Mouse (Mus musculus) gastrocnemius, adult 8-10 months (tissue): ENCODE measurements at regions not wholly inside any gene's neighbourhood (a gene's known extent, or its start where the extent isn't known, plus 50 kb on each side); places are given as distances from the start of the nearest gene placed in this dataset.

Experiments used
- DNase-seq, 2 experiments: peaks; one replicate each; pipeline ENCODE4 v3.0.0; 2022; ENCODE audit warnings: low spot score in 2 of 2

GRCm38 (mm10) chr8:103425967-103426366, 640.5 kb upstream of the Cdh11 start:
- DNase-seq, result no peak

DNA sequence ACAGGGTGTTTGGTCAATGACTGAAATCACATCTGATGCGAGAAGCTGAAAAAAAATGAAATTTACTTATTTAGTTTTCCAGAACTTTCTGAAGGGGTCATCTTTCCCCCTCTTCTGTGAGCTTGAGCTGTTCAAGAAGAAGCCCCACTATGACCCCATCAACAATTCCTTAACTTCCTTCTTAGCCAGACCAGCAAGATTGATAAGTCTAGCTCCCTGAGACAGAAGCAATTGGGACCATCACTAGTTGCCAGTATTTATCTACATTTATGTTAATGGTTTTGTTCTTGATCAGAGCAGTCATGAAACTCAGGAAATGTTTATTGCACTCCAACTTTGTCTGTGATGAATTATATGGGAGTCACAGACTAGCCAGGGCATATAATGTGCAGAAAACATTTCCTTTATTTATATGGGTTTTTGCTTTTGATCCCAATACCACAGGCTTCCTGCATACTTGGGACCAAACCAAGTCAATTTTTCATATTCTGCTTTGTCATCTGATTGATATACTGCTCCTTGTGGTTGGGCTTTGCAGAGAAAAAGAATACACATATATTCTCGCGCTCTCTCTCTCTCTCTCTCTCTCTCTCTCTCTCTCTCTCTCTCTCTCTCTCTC, 645.5 kb upstream of the Cdh11 start:
- DNase-seq, result no peak

DNA sequence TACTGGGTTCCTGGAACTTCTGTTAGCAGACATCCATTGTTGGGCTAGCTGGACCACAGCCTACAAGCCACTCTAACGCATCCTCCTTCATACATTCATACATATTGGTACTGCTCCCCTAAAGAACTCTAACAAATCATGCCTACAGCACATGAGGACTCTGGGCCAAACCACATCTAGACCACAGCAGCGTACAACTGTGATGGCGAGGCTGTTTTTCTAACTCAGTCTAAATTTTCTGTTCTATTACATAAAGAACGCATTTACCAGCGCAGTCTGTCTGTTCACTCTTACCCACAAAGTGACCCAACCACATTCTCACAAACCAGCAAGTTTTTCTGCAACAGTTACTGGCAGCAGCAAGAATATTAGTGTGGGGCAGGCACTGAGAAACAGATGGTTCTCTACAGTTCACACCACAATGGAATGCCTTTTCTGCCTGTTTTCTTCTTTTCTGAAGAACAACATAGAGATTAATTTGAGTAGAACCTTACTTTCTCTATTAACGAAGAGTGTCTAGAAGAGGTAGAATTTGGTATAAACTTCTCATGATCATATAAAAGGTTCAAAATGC, 648.2 kb upstream of the Cdh11 start:
- no peak for DNase-seq

GRCm38 (mm10) chr8:103438995-103439717, 653.7 kb upstream of the Cdh11 start:
- no peak for DNase-seq

GRCm38 (mm10) chr8:103441163-103441562, 655.7 kb upstream of the Cdh11 start:
- DNase-seq, result no peak

GRCm38 (mm10) chr8:103442420-103443125, 657.1 kb upstream of the Cdh11 start:
- DNase-seq, result no peak

DNA sequence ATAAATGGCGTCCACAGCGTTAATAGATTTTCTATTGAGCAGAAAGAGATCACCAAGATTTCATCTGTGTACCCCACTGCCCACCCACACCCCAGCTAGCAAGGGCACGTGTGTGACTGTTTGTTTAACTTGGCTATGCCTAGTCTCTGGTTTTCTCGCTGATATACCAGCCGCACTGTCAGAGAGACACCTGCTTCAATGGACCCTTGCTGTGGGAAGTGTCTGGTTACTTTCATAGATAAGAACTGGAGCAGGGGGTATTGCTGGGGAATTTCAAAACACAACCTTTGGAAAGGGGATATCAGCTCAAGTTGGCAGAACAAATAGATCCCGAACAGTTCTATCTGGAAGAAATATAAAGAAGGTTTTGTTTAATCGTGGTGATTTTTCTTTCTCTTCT, 656.8 kb upstream of the Cdh5 start:
- no peak for DNase-seq

DNA sequence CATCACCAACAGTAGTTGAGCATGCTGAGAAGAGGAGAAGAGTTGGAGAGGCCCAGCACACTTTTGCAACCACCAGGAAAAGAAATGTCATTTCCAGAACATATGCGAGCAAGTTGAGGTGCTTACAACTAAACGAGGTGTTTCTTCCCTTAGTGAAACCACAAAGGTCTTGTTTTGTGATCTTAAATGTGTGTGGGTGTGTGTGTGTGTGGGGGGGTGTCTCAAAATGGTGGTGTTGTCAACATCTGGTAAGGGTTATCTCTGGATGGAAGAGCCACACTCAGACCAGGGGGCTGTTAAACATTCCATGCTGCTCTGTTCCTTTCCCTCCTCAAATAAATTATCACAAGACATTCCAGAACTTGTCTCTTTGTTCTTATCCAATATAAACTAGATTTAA, 656.0 kb upstream of the Cdh5 start:
- no peak for DNase-seq

DNA sequence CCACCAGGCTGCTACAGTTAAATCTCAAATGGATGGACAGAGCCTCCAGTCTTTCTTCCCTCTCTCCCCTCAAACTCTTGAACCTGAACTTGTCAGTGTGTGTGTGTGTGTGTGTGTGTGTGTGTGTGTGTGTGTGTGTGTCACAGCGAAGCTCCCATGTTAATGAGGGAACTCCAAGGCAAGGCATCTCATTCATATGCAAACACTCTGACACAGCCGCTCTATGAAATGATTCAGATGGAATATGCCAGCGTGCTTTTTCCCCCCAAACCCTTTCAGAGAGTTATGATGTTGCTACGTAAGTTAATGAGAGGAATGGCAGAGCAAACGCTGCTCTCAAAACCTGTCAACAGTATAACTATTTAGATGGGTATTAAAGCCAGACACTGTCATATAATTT, 653.5 kb upstream of the Cdh5 start:
- DNase-seq, result no peak

DNA sequence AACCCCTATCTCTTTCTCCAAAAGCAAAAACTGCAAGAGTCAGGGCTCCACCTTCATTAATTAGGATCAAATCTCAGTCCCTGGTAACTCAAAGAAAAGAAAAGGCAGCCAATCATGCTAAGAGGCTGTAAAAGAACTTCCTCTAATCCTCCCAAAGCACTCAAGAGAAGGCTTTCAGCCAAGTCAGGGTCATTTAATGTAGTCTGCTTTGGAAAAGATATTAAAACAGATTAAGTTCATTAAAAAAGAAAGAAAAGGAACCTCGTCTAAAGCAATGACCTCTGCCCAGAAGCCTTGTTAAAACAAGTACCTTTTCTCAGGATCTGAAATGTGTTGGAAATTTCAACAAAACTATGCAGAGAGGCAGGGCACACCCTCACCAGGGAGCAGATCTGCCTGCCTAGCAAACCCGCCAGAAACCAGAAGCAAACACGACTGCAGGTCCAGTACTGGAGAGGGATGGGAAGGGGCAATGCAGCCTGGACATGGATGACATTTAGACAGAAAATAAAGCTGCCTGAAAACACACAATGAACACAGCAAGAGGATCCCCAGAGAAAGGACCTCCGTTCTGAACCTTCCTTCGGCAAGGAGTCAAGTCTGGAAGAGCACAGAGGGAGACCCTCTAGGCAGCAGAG, 649.9 kb upstream of the Cdh5 start:
- no peak for DNase-seq

GRCm38 (mm10) chr8:103457176-103457575, 644.2 kb upstream of the Cdh5 start:
- DNase-seq, result no peak

DNA sequence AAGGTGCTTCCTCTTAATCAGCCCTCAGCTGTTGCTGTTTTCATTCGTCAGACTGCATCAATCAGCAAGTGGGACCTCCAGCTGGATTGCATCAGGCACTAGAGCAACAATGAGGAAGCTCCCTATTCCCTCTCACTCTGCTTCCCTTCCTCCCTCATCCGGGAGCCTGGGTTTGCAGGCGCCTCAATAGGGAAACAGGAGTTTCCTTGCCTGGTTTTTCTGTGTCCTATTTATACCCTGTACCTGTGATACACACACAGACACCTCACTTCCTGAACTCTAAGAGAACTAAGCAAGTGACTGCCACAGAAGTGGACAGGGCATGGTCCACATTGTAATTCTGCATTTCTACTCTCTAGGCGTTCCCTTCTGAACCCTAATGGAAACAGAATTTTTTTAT, 637.9 kb upstream of the Cdh5 start:
- DNase-seq, result no peak

- DNase-seq, result no peak
Measured at GRCm38 (mm10) chr8:103464777-103465353, 636.6 kb upstream of the Cdh5 start.

DNA sequence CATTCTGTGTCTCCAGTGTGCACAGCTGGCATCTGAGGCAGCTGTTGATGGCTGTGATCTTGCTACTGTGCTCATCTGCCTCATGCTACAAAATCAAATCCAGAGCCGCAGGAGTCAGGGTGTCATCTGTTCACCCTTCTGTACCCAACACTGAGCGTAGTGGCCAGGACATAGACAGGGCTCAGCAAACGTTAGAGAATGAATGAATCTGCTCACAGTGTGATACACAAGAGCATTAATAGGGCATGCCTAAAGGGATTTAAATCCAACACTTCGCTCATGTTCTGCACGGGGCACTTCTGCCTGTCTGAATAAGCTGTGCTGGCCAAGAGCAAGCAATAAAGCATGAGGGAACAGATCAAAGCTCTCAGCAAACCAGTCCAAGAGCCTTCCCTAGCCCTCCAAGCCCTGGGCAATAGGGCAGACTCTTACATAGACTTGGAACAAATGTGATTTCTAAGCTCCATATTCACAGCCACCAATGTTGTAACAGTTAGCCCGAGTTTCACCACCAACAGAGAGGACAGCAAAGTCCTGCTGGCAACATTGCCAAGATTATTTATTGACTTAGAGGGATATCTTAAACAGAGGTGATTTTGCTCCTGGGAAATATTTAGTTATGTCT, 633.8 kb upstream of the Cdh5 start:
- no peak for DNase-seq

DNA sequence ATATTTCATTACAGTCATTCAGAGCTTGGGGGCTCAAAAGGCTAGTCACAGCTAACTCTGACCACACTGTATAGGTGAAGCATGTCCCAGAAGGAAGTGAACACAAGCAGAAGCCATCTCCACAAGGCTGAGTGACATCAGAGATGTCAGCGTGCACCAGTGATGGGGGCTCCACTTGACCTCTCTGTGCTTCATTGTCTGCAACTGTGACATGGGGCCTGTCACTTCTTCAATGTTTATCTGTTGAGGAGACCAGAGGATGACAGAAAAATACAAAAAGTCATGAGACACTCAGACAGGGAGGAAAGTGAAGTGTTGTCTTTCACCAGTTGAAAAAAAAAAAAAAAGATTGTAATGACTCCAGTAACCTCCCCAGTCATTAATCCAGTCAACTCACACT, 632.4 kb upstream of the Cdh5 start:
- DNase-seq, result no peak

DNA sequence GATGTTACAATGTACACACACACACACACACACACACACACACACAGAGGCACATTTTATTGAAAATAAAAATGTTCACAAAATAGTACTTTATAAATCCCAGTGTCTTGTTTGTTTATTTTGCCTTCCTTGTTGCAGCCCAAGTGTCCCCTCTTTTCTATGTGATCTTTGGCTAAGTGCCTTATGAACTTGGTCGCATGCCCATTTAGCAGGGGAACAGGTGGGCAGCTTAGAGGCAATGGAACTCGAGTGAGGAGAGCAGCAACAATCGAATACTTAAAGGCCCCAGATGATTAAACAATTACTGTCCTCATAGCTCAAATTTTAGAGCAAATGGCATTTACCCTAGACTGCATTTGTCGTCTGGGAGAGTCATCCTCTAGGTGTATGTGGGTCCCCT, 631.1 kb upstream of the Cdh5 start:
- DNase-seq, result no peak

DNA sequence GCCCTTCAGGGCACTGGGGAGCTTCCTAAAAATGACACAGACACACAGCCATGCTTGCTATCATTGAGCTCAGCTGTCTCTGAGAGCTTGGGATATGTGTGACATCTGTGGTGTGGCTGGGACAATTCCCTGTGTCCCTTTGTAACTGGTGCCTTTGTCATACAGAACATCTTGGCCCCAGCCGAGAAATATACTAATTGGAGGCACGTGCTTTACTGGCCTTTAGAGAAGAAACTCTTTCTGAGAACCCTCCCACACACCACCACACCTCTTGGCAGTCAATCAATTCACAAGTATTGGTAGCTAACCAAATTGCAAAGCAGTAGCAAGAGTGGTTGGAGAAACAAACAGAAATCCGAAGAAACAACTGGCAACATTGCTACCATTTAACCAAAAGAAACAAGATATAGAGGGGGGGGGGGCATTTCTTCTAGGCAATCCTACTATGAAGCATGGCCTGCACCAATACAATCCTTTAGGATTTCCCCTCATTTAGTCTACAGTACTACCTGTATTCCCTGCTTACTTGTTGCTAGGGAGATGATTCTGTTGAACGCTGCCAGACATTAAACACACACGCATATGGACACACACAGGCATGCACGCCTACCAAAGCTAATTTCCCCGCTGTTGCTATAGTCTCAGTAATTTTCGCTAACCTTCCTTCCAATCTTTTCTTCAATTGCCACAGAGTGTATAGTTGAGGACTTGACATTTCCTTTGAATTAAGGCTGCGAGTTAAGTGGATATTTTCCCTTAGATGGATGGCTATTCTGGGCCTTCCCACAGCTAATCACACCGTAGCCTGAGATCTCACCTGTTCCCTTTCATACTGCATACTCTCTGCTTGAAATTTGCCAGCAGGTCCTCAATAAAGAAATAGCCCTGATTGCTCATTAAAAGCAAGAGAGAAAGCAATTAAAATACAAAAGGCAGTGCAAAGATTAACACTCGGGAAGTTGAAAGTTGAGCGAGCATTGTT, 625.3 kb upstream of the Cdh5 start:
- DNase-seq, result no peak

DNA sequence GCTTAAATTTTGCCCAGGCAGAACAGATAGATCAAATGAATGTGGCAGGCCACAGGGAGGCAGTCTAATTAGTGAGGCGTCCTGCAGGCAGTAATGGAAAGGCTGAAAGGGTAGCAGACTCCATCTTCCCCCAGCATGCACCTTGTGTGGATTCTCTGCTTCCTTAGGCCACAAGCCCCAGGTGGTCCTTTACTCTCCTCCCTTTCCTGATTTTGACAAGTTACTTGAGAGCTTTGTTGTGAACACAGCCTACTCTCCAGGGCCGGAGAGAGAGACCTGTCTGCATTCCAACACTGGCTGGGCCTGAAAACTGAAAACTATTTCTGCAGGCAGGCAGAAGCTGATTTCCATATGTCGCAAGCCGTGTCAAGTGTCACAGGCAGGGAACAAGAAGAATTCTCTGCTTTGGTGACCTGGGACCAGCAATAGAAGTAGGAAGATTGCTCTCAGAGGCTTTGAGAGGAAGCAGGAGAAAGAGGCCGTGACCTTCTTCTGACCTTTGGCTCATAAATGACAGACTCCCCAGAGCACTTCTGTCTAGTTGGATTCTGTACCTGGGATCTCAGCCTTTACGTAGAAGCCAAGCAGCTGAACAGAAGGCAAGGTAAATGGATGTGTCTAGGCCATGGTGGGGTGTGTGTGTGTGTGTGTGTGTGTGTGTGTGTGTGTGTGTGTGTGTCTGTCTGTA, 619.2 kb upstream of the Cdh5 start:
- DNase-seq, result no peak

GRCm38 (mm10) chr8:103485441-103485840, 616.0 kb upstream of the Cdh5 start:
- no peak for DNase-seq
